Mouse (Mus musculus): ENCODE results near the gene Adgrl1. TPM values are rescaled to one million over a fixed set of nuclear protein-coding genes. Genes with fewer than 3 reads are reported as not detected.

Gene Adgrl1
- total RNA-seq (2021): 10 to 100 TPM; 20.8 to 26.0 TPM
- long read RNA-seq, experiment 1, partial matches to known transcripts: 0 of 13 reads
- long read RNA-seq, experiment 1, other reads (novel, unspliced or antisense): 13 of 13 reads
- long read RNA-seq, experiment 2, partial matches to known transcripts: 0 of 5 reads
- long read RNA-seq, experiment 2, other reads (novel, unspliced or antisense): 5 of 5 reads

DNA sequence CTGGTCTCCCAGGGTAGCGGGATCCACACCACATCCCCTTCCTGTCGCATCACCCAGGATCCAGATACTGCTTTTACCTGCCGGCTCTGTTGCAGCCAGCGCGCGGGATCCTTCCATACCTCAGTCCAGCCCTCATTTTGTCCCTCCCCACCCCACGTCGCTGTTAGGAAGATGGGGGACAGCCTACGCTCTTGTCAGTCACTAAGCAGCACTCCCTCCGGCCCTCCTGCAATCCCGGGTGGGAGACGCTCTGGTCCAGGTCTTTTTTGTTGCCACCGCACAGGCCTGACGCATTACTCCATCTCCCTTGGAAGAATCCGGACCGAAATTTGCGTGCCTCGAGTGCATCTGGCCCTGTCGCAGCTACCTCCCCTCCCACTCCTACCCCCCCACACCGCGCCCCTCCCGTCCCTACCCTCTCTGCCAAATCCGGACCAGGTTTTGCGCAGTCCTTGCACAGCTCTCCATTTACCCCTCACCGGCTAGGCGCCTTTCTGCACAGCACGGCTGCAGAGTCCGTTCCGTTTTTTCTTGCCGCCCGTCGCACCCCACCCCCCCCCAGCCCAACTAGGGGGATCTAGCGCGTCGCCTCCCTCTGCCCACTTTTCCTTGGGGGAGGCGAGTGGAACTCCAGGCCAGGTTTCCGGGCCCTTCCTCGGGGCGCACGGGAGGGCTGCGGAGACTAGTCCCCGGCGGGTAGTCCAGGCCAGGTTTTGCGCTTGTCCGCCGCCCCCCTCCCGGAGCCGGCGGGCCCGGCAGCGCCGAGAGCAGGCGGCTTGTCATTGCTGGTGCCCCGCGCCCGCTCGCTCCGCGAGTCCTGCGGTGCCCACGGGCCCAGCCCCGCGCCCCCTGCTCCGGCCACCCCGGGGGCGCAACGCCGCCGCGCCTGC is at the start of gene Adgrl1:
Gene Adgrl1 (plus strand): TSS at position 743 of the 890 bp plus-strand sequence.
- intact Hi-C loops (cut with DNase I): loop anchor here (2.0 to 5.0 kb wide), 3 partner anchors 58 to 237 kb away; partner anchors contain the start of genes Asf1b and Gm10644
- DNase-seq: peak; percentile 81 to 84

DNA sequence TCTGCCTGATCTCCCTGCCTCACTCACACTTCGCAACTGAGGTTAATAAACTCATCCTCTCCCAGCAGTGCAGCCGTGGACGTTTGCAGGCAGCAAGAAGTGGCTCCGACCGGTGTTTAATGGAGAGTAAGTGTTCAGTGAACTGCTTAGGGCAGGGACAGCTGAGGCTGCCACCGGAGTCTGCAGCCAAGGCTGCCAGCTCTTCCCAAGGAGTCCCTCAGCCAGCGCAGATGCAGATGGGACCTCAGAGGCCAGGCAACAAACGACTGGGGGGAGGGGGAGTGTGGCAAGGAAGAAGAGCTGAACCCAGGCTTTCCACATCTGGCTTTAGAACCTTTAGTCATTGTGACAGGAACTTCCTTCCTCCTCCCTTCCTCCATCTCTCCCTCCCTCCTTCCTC is 47.6 kb upstream of the Adgrl1 start:
- intact Hi-C loops (cut with DNase I): no loop called here
- DNase-seq: no peak

DNA sequence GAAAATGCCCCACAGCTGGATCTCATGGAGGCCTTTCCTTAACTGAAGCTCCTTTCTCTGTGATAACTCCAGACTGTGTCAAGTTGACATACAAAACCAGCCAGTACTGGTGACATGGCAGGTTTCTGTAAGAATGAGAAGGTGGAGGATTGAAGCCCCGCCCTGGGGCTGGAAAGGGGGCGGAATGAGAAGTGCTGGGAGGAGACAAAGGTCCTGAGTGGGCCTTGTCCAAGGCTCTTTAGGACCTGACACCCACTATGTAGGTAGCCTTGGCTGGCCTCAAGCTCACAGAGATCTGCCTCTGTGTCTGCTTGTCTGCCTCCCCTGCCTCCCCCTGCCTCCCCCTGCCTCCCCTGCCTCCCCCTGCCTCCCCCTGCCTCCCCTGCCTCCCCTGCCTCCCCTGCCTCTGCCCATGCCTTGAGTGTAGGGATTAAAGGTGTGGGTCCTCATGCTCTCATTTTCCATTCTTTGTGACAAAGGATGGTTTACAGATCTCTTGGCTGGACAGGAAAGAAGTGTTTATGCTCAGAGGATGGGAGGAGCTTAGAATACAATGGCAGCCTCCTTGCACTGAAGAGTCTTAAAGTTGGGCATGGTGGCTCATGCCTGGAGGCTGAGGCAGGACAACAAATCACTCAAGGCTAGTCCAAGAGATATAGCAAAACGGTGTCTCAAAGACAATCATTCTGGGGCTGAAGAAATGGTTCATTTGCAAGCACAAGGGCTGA is 46.4 kb upstream of the Adgrl1 start:
- intact Hi-C loops (cut with DNase I): no loop called here
- DNase-seq: no peak

DNA sequence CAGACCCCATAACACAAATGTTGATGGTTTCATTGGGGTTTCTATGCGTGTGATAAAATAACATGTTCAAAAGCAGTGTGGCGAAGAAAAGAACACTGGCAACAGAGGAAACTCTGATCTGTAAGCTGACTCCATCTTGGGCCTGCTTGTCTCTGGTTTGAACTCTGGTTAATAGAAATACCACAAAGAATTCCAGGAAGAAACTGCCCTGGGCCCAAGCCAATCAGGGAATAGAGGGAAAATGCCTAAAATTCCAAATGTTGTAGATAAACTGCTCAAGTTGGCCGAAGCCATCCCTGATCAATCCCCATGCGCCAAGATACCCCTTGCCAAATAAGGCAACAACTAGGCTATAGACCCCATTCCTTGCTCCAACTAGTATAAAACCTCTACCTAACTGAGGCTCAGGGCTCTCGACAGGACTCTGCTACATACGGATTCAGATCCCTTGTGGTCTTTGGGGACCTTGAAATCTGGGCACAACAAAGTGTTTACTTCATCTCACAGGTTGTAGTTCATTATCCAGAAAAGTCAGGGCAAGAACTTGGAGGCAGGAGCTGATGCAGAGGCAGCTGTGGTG is 43.3 kb upstream of the Adgrl1 start:
- intact Hi-C loops (cut with DNase I): no loop called here
- no peak for DNase-seq

DNA sequence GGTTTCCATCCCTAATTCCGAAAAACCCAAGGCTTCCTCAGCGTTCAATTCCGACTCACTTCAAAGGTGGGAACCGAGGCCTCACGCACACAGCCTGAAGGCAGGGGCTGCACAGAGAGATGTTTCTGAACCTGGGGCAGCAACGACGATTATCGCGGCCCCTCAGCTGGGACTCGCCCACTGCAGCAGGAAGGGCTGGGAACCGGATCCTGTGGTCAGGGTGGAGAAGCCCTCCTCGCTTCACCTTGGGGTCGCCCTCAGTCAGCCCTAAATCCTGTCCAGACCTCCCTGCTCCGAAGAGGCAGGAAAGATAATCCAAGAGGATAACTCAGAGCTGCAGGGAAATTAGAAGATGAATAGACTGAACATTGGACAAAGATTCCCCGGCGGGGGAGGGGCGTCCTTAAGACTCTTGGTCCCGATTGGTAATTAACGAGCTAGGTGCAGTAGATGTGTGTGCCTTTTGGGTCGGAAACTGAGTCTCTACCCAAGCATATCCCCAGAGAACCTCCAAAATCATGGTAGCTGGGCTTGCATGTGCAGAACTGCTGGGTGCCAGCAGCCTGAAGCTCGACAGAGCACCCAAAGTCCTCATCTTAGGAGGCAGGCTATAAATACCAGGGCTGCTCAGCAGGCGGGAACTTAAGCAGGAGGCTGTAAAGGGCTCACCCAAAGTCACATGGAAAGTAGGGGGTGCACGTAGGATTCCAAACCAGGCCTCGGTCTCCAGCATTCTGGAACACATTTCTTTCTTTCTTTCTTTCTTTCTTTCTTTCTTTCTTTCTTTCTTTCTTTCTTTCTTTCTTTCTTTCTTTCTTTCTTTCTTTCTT is 37.3 kb upstream of the Adgrl1 start:
- intact Hi-C loops (cut with DNase I): no loop called here
- no peak for DNase-seq

DNA sequence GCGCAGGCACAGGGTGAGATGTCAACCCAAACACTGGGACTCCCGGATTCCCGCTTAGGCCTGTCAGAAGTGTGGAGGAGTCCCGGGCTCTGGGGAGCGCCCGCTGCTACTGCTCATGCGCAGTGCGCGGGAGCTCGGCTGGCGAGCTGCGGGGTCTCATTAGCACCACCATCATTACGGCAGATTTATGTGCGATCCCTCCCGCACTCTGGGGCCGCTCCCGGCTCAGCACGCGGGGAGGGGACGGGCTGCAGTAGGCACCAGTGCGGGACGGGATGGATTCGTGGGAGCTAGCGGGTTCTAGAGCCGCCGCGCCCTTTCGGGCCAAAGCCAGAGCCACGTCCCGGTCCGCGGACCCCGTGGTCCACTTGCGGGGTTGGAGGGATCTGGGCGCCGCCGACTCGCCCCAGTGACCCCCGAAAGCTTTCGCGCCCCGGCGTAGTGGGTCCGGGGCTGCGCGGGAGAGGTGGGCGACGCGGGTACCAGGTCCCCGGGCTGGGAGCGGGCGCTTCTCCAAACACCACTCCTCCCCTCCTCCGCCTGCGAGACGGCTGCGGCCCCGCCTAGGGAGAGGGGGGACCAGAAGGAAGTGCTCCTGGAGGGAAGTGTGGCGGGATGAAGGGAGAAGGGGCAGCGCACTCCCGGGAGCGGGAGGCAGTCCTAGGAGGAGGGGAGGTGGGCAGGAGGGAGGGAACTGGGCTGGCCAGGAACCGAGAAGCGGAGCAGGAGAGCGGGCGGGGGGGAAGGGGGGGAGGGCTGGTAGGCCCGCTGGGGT is 24.8 kb upstream of the Adgrl1 start:
- DNase-seq: peak; percentile 42 to 45
- intact Hi-C loops (cut with DNase I): no loop called here

DNA sequence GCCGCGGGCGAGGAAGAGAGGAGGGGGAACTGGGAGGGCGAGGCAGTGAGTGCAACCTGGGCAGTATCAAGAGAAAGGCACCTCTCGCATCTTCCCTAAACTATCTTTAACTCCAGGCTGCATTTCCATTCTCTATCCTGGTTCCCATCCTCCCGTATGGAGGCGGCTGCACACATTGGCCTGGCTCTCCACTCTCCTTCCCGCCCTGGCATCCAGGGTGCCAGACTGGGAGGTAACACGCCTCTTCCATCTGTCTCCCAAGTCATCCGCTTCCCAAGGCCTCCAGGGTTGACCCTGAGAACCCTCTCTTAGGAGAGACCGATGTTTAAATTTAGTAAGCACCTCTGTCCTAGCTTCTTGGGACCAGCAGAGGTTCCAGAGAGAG is 24.3 kb upstream of the Adgrl1 start:
- no peak for DNase-seq
- intact Hi-C loops (cut with DNase I): no loop called here

DNA sequence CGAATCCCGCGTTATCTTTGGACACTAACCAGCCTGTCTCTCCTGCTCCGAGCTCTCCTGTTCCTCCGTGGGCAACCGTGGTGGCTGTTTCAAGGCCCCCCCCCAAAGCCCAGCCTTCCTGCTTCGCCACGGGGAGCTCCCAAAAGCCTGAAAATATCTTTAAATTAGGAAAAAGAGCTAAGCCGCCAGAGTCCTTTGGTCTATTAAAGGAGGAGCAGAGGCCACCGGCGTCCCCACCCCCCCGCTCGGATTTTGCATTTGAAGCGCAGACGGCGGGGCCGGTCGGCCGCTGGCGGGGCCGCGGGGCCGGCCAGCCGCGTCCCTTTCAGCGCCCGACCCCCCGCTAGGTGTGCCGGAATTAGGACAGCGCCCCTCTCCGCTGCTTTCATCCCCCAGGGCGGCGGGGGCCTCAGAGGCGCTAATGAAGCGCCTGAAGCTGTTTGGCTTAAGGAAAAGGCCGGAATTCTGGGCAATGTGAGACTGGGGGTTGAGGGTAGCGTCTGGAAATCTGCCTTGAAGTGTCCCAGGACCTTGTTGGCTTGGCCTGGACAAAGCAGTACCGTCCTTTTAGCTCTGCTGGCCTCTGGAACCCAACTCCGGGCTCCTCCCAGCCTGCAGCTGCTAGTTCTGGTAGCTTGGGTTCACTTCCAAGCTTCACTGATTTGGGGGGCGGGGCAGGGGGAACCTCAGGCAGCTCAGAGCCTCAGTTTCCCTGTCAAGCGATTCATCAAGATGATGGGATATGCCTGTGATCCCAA is 23.6 kb upstream of the Adgrl1 start:
- DNase-seq: no peak
- intact Hi-C loops (cut with DNase I): no loop called here

DNA sequence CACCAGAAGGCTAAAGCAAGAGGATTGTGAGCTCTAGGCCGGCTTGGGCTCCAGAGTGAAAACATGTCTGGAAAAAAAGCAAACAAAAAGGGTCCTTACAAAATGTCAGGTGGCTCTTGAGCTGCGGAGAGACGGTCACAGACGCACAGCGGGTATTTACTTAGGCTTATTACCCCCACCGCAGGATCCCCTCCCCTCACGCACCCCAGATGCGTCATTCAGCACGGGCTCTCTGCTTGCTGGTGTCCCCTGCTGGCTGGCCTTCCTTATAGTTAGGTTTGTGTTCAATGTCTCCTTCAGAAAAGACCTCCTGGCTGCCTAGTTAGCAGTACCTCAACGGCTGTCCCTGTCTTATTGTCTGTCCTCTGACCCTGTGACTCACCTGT is 23.1 kb upstream of the Adgrl1 start:
- no peak for DNase-seq
- intact Hi-C loops (cut with DNase I): no loop called here

DNA sequence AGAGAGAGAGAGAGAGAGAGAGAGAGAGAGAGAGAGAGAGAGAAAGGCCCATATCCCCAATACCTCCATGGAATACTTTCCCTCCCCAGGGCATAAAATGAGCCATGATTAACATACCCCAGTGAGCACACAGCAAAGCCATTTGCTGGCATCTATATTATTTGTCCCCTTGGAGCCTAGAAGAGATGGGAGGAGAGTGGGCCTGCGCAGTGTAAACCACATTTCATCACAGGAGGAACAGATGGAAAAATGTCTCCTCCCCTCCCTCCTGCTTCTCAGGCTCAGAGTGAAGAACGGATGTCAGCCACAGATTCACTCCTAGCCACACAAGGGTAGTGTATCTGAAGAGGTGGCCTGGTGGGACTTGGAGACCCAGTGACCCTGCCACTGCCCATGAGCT is 11.5 kb upstream of the Adgrl1 start:
- intact Hi-C loops (cut with DNase I): no loop called here
- DNase-seq: no peak

DNA sequence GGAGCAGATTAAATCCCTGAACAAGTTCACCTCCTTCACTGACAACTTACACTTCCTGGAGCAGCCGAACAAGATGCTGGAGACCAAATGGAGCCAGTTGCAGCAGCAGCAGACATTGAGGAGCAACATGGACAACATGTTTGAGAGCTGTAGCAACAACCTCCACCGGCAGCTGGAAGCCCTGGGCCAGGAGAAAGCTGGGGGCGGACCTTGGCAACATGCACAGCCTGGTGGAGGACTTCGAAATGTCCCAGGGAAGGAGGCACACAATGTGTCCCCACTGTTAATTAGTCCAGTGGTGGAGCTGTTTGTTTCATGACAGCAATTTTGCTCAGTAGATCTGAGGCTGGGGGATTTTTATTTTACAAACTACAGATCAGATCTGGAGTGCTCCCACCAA is 7.8 kb upstream of the Adgrl1 start:
- intact Hi-C loops (cut with DNase I): no loop called here
- DNase-seq: no peak

DNA sequence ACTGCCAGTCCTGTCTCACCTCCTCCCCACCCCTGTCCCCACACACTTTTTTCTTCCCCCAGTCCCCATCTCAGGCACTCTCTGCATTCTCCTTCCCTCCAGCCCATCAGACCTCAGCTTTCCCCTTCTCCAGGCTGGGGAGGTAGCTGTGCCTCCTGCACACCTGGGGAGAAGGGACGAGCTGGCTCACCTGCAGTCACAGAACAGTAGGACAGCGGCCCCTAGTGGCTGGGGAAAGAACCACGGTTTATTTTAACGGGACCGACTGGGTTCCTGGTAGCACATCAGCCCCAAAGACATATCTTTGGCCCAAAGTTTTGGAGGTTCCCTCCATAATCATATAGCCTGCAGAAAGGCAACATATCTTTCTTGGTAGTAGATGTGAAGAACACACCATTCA is 6.0 kb upstream of the Adgrl1 start:
- DNase-seq: peak; percentile 64
- intact Hi-C loops (cut with DNase I): loop anchor here (1.0 kb wide), 1 partner anchor 169 kb away; no protein-coding TSS in a partner anchor

DNA sequence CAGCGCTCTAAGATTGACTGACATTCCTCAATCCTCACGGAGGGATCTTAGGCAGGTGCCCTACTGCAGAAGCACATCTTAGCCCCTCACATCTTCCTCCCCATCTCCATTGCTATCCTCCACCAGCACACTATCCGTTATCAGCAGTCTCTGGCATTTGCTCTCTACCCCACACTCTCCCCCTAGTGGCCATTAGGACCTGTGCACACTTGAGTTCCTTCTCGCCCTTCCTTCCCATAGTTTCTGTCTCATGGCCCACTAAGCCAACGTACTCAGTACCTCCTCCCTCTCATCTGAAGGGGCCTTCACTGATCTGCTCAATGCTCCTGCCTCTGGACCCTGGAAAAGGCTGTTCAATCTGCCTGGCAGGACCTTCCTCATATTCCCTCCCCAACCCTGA is 4.0 kb upstream of the Adgrl1 start:
- intact Hi-C loops (cut with DNase I): loop anchor here (5.0 kb wide), 2 partner anchors 61 to 234 kb away; partner anchors contain the start of genes Asf1b and Gm10644
- DNase-seq: no peak

DNA sequence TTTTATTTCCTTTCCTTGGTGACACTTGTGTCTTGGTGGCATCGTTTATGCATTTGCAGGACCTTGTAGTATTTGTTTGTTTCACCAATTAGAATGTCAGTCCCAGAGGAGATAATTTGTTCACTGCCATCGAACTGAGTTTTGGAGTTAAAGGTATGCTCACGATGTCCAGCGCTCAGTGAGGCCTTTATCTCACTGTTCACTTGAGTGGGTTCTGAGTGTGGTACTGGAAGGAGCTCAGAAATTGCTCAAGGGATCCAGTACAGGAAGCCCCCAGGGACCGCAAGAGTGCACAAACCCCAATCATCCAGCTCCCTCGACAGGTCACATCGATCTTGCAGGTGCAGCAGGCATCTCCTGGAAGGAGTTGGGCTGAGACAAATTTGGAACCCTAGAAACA is 3.4 kb upstream of the Adgrl1 start:
- intact Hi-C loops (cut with DNase I): loop anchor here (5.0 kb wide), 2 partner anchors 61 to 234 kb away; partner anchors contain the start of genes Asf1b and Gm10644
- no peak for DNase-seq

DNA sequence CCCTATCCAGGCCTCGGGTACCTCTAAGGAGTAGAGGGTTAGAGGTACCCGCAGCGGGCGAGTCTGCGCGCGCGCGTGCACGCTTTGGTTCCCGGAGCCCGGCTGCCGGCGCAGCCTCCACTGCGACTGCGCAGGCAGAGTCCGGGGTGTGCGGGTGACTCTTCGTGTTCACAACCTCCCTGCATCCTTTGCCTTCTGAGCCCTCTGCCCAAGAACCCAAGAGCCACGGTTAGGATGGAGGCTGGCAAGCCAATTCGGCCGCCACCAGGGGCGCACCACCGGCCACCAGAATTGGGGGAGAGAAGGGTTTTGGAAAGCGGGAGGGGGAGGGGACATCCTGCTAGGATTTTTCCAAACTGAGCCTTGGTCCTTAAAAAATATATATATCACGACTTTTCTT is 2.7 kb upstream of the Adgrl1 start:
- DNase-seq: no peak
- intact Hi-C loops (cut with DNase I): loop anchor here (5.0 kb wide), 2 partner anchors 60 to 235 kb away; partner anchors contain the start of genes Asf1b and Gm10644

DNA sequence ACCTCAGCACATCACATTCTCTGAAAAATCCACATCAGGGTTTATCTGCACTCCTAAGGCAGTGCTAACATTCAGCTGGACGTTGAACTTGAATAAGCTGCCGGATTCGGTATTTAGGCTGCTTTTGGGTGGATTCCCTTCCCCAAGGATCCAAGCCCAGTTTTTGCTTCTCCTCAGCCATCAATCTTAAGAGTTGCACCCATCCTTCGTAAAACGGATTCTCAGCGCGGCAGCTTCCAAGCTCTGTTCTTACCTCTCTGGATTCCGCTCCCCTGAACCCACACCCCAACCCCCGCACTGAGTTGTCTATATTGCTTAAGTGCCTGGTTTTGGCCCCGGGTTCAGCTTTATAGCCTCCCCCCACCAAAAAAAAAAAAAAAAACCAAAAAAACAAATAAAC is 1.4 kb upstream of the Adgrl1 start:
- intact Hi-C loops (cut with DNase I): loop anchor here (2.0 to 5.0 kb wide), 3 partner anchors 59 to 236 kb away; partner anchors contain the start of genes Asf1b and Gm10644
- no peak for DNase-seq

DNA sequence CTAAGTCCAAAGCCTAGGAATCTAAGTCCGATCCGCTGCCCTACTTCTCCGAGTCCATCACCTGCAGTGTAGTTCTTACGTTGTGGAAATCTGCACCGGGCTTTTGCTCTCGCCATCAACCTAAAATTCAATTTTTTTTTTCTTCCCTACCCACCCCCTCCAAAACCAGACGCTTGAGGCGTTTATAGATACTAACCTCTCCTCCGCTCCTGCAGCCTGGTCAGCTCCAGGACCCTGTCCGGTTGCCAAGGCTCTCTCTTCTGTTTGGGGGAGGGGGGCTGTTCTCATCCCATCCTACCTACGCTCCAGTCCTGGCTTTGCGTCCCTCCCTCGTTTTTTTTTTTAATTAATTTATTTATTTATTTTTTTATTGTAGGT is 931 bp upstream of the Adgrl1 start:
- DNase-seq: no peak
- intact Hi-C loops (cut with DNase I): loop anchor here (2.0 to 5.0 kb wide), 3 partner anchors 58 to 237 kb away; partner anchors contain the start of genes Asf1b and Gm10644

DNA sequence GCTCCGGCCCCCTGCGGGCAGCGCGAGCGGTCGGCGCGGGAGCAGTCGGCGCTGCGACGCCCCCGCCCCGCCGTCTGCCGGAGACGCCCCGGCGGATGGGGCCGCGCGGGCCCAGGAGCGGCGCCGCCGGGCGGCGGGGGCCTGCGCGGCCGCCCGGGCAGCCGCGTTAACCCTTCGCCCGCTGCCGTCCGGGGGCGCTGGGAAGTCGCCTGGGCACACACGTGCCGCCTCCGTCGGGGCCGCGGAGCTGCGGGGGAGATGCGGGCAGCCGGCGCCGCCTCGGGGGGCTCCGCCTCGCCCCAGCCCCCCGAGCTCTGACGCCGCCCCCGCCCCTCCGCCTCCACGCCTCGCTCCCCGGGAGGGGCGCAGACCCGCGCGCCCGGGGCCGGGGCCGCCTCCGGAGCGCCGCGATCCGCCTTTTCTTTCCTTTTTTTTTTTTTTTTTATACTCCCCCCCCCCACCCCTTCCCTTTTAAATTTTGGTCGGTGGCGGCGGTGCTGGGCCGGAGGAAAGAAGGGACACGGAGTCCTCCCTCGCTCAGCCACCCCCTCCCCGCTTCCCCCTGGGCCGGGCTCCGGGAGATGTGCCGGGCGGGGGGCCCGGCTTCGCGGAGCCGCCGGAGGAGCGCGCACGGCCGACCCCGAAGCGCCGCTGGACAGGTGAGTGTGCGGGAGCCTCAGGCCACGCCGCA is 506 bp downstream of the Adgrl1 start:
- intact Hi-C loops (cut with DNase I): no loop called here
- DNase-seq: no peak
